Mouse (Mus musculus) limb, embryonic 15.5 days (tissue): ENCODE data around the gene Spa17. TPM values are rescaled to one million over a fixed set of nuclear protein-coding genes. Genes with fewer than 3 reads are reported as not detected.

ENCODE experiments used
- ATAC-seq: fragments of 200-750 bp; cut with Nextera tagmentation; 2 replicates; pipeline ENCODE4 v1.8.0; 2017; ENCODE audit warnings: low read depth, moderate TSS enrichment; ENCODE audit not compliant: insufficient number of reproducible peaks, low FRiP score, low TSS enrichment
- H3K27ac ChIP-seq: fragments of 300-500 bp; sonication (generic); 2 replicates; pipeline ENCODE4 v1.5.1; 2015; ENCODE audit warnings: moderate library complexity, mild to moderate bottlenecking, inconsistent platforms
- H3K27me3 ChIP-seq: fragments of 300-500 bp; sonication (generic); 2 replicates; pipeline ENCODE4 v1.6.1; 2015; ENCODE audit warnings: inconsistent platforms
- H3K36me3 ChIP-seq: fragments of 300-500 bp; sonication (generic); 2 replicates; pipeline ENCODE4 v1.6.1; 2015; ENCODE audit warnings: inconsistent platforms
- H3K4me1 ChIP-seq: fragments of 300-500 bp; sonication (generic); 2 replicates; pipeline ENCODE4 v1.6.1; 2015; ENCODE audit warnings: inconsistent platforms
- H3K4me2 ChIP-seq: fragments of 300-500 bp; sonication (generic); 2 replicates; pipeline ENCODE4 v1.6.1; 2015; ENCODE audit warnings: mild to moderate bottlenecking, inconsistent platforms
- H3K4me3 ChIP-seq: fragments of 300-500 bp; sonication (generic); 2 replicates; pipeline ENCODE4 v1.5.1; 2015; ENCODE audit warnings: mild to moderate bottlenecking, inconsistent platforms
- H3K9ac ChIP-seq: fragments of 300-500 bp; sonication (generic); 2 replicates; pipeline ENCODE4 v1.6.1; 2015; ENCODE audit warnings: inconsistent platforms
- H3K9me3 ChIP-seq: fragments of 300-500 bp; sonication (generic); 2 replicates; pipeline ENCODE4 v1.6.1; 2016; ENCODE audit warnings: inconsistent platforms
- WGBS: fragments of 180-500 bp; shearing (Covaris S2); methylation state at CpG from one replicate; pipeline ENCODE4 v1.1.7; 2015; 5-methylcytosine and 5-hydroxymethylcytosine counted together
- polyA plus RNA-seq: library from polyadenylated mRNA; unstranded; fragments of >200 nt; fragmentation: Nextera tagmentation; extraction: Ambion mirVana; gene quantifications from 2 replicates; pipeline ENCODE4 v1.2.1, GENCODE M21; 2015

Gene Spa17
- 5.1 and 5.5 TPM in 2 replicates for polyA plus RNA-seq

DNA sequence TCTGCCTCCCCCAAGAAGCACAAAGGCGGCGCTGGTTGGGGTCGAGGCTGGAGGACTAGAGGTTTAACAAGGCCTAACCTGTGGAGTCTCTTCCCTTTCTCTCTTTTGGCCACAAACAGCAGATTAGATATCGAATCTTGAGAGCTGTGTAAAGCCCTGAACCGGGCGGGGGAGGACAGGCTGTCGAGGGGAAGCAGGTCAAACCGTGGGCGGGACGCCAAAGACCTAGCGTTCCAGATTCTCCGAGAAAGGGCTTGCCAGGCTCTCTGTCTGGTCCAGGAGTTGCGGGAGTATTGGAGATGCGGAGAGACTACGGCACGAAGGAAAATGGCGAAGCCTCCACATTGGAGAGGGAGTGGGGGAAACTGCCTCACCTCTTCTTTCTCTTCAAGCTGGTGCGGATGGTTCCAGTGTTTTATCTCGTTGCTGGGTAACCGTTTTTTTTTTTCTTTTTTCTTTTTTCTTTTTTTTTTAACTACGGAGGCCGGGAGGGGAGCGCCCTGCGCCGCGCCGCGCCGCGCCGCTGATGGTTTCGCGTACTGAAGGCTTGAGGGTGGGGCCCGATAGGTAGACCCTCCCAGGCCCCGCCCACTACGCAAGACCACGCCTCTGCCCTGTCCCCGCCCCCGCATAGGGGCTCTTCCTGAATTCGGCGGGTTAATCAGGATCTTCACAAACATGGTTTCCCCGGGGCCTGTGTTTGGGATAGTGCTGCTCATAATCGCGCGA is at the start of gene Spa17:
Spa17 (minus strand) TSS at position 541 of the 729 bp plus-strand sequence.
- H3K36me3 ChIP-seq = no peaks in the 10 kb centered on the region
- H3K9ac ChIP-seq = peak within 1 kb of the TSS; percentile 60
- under 1% methylated on average over 45 of the region's 45 CpGs for WGBS
- ATAC-seq = peak; percentile 96
- peak within 1 kb of the TSS; percentile 65; the same call in 1 of the 2 replicates for H3K27ac ChIP-seq
- H3K4me3 ChIP-seq = peak within 1 kb of the TSS; percentile 64
- H3K27me3 ChIP-seq = 0 out of 2 replicates have a peak, but pooled peaks cover 4% of the 10 kb centered on the region
- H3K9me3 ChIP-seq = no peaks in the 10 kb centered on the region
- H3K4me1 ChIP-seq = peaks cover 8% of the 10 kb centered on the region; the same call in 1 of the 2 replicates
- peak within 1 kb of the TSS; percentile 67 for H3K4me2 ChIP-seq

DNA sequence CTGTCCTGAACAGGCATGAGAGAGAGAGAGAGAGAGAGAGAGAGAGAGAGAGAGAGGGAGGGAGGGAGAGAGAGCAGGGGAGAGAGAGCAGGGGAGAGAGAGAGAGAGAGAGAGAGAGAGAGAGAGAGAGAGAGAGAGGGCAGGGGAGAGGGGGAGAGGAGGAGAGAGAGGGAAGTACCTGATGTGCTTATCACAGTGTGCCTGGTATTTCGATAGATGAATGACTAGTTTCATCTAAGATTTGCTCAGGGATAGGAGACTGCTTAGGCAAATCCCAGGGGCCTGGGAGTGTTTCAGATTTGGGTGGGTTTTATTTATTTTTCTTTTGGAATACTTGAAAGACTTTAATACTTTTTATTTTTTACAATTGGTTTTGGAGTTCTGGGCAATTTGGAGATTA is 49.7 kb upstream of the Spa17 start:
- Histone ChIP-seq H3K36me3 (no peaks in the 10 kb centered on the region), H3K27me3 (no peaks in the 10 kb centered on the region), H3K4me2 (no peak overlapping the region), H3K9me3 (no peaks in the 10 kb centered on the region), H3K4me1 (no peaks in the 10 kb centered on the region), H3K27ac (no peak overlapping the region), H3K9ac (no peak overlapping the region), H3K4me3 (no peak overlapping the region)
- 77% methylated on average over 1 of the region's 1 CpGs for WGBS
- no peak for ATAC-seq

DNA sequence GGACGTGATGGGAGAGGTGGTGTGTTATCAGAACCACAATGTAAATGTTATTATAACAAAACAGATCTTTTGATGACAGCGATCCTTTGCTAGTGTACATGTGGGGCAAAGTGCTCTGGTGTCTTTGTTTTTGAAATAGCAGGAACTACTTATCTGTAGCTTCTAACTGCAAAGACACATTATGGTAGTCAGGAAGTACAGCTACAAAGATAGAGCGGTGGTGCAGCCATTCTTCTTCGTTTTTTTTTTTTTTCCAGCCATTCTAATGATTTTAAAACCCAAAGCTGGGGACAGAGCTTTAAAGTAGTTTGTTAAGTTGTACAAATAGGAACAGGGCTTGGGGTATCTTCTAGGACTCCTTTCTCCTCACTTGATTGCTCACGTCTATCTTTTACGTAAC is 45.9 kb upstream of the Spa17 start:
- ATAC-seq = no peak
- Histone ChIP-seq H3K9ac (no peak overlapping the region), H3K4me1 (peaks cover 6% of the 10 kb centered on the region; the same call in 1 of the 2 replicates), H3K4me3 (no peak overlapping the region), H3K9me3 (no peaks in the 10 kb centered on the region), H3K4me2 (no peak overlapping the region), H3K36me3 (peaks cover under 1% of the 10 kb centered on the region), H3K27me3 (no peaks in the 10 kb centered on the region), H3K27ac (no peak overlapping the region)
- WGBS = 83% methylated on average over 6 of the region's 6 CpGs

DNA sequence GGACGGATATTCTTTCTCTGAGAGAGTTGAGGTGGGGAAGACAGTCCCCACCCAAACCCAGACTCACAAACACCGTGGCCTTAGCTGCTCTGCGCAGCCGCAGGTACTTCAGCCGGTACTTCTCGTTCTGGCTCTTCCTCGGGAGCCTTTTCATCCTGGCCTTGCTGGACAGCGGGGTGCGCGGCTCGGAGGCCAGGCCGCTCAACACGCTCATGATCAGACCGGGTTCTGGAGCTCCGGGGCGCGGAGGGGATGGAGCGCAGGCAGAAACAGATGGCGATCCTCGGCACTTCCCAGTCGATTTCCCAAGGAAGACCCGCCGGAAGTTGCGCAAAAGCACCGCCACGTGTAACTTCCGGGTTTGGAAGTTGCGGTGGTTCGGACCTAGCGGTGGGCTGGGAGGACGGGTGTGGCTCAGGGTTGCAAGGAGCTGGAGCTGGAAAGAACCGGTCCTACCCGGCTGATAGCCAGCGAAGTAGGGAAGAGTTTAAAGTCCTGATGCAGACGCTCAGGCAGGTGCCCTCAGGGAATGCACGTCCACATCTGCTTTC is 43.5 kb upstream of the Spa17 start, which contains the start of gene Tbrg1:
Tbrg1 (minus strand) TSS at position 382 of the 551 bp plus-strand sequence.
- Histone ChIP-seq H3K27ac (peak within 1 kb of the TSS; percentile 97), H3K4me1 (peaks cover 6% of the 10 kb centered on the region; the same call in 1 of the 2 replicates), H3K36me3 (peaks cover 24% of the 10 kb centered on the region), H3K4me2 (peak within 1 kb of the TSS; percentile 61), H3K9me3 (no peaks in the 10 kb centered on the region), H3K9ac (peak within 1 kb of the TSS; percentile 87), H3K27me3 (no peaks in the 10 kb centered on the region), H3K4me3 (peak within 1 kb of the TSS; percentile 77)
- under 1% methylated on average over 36 of the region's 36 CpGs for WGBS
- ATAC-seq = peak; percentile 89

DNA sequence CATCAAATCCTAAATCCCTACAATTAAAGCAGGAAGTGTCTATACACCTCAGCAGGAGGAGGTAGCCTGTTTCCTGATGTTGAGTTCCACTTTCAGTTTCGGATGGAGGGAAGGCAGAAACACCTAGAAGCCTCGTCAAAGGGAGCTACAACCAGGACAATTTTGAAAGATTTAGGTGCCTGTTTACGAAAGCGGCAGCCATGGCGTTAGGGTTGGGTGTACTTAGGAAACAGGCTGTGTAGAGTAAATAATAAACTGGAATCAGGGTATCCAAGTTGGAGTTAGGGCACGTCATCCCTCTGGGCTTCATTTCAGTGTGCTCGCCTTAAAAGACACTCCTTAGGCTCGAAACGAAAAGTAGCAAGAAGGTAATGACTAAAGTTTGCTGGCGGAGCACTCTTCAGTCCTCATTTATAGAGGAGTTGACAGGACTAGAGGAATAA is 42.9 kb upstream of the Spa17 start:
- H3K9me3 ChIP-seq = no peaks in the 10 kb centered on the region
- no peaks in the 10 kb centered on the region for H3K27me3 ChIP-seq
- WGBS = under 1% methylated on average over 10 of the region's 10 CpGs
- H3K4me2 ChIP-seq = peak overlapping the region; percentile 61
- H3K9ac ChIP-seq = peak overlapping the region; percentile 87
- H3K4me3 ChIP-seq = peak overlapping the region; percentile 77
- H3K4me1 ChIP-seq = peaks cover 6% of the 10 kb centered on the region; the same call in 1 of the 2 replicates
- no peak for ATAC-seq
- H3K36me3 ChIP-seq = peaks cover 27% of the 10 kb centered on the region
- H3K27ac ChIP-seq = peak overlapping the region; percentile 97

DNA sequence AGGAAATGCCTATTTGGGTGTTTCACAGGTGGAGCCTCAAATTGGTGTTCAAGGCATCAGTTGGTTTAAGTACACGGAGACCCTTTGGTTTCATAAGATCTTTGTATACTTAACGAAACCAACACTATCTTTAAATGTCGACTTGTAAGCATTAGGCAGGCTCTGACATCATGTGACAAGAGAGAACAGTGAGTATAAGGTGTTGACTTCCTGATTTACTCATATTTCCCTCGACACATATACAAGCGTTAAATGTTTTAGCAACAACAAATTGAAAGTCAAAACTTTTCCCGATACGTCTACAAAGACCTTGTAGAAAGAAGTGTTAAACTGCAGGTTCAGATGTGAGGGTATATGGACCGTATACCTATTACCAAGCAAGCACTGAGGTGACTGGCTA is 42.4 kb upstream of the Spa17 start:
- H3K4me3 ChIP-seq = peak overlapping the region; percentile 77
- peak overlapping the region; percentile 87; the same call in 1 of the 2 replicates for H3K9ac ChIP-seq
- peaks cover 32% of the 10 kb centered on the region for H3K36me3 ChIP-seq
- peaks cover 6% of the 10 kb centered on the region; the same call in 1 of the 2 replicates for H3K4me1 ChIP-seq
- H3K4me2 ChIP-seq = peak overlapping the region; percentile 61
- WGBS = 51% methylated on average over 8 of the region's 8 CpGs
- no peaks in the 10 kb centered on the region for H3K27me3 ChIP-seq
- no peaks in the 10 kb centered on the region for H3K9me3 ChIP-seq
- H3K27ac ChIP-seq = 0 out of 2 replicates have a peak overlapping the region, but pooled peaks have one; percentile 97
- ATAC-seq = no peak

DNA sequence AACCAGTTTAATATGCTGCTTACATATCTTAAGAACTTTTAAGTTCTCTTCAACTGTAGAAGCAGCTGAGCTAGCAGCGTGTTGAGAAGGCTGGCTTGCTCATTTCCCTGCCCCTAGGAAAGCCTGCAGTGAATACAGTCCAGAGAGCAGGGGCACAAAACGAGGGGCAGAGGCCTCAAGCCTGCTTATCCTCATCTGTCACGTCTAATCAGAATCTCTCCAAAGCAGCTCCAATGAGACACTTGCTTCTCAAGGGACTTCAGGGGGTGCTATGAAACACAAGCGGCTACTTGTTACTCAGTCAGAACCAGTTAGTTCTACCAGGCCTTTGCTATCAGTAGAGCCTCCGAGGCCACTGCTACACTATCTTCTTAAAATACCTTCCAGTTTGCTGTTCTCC is 40.3 kb upstream of the Spa17 start:
- Histone ChIP-seq H3K4me2 (no peak overlapping the region), H3K4me3 (no peak overlapping the region), H3K27me3 (no peaks in the 10 kb centered on the region), H3K27ac (no peak overlapping the region), H3K9me3 (no peaks in the 10 kb centered on the region), H3K9ac (no peak overlapping the region), H3K36me3 (peaks cover 53% of the 10 kb centered on the region), H3K4me1 (peaks cover 6% of the 10 kb centered on the region; the same call in 1 of the 2 replicates)
- ATAC-seq = no peak
- 84% methylated on average over 5 of the region's 5 CpGs for WGBS

DNA sequence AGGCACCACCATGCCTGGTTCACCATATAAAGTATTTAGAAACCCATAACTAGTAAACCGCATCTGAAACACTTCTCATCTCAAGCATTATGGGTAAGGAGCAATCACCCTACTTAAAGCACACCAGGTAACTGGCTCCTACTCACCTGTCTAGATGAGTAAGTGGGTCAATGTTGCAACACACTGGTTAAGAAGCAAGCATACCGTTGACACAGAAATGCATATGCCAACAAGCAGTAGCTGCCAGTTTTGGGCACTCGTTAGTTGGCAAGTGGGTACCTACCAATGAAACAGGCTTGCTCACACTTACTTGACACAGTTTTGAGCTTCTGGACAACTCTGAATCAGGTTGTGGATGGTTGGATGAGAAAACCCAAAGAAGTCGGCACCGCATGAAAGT is 37.1 kb upstream of the Spa17 start:
- no peak for ATAC-seq
- no peaks in the 10 kb centered on the region for H3K27me3 ChIP-seq
- 92% methylated on average over 5 of the region's 5 CpGs for WGBS
- peaks cover 73% of the 10 kb centered on the region for H3K36me3 ChIP-seq
- no peaks in the 10 kb centered on the region for H3K9me3 ChIP-seq
- H3K27ac ChIP-seq = no peak overlapping the region
- no peak overlapping the region for H3K9ac ChIP-seq
- H3K4me2 ChIP-seq = no peak overlapping the region
- peaks cover 2% of the 10 kb centered on the region; the same call in 1 of the 2 replicates for H3K4me1 ChIP-seq
- no peak overlapping the region for H3K4me3 ChIP-seq

DNA sequence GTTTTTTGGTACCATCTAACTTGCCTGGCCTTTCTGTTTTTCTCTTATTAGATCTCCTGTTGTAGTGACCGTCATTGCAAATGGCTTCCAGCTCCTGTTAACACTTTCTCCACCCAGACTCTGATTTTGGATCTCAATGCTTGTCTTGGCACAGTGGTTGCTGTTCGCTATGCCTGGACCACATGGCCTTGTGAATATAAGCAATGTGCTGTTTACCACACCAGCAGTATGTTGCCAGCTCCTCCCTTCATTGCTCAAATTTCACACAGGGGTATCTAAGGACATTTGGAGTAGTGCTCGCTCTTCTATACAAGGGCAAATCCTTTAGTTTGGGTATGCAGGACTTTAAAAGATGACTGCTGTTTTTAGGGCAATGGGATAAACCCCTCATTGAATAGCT is 32.7 kb upstream of the Spa17 start:
- Histone ChIP-seq H3K27me3 (no peaks in the 10 kb centered on the region), H3K9ac (no peak overlapping the region), H3K4me3 (no peak overlapping the region), H3K36me3 (peaks cover 43% of the 10 kb centered on the region), H3K4me1 (no peaks in the 10 kb centered on the region), H3K27ac (no peak overlapping the region), H3K4me2 (no peak overlapping the region), H3K9me3 (no peaks in the 10 kb centered on the region)
- no peak for ATAC-seq
- 68% methylated on average over 3 of the region's 3 CpGs for WGBS

DNA sequence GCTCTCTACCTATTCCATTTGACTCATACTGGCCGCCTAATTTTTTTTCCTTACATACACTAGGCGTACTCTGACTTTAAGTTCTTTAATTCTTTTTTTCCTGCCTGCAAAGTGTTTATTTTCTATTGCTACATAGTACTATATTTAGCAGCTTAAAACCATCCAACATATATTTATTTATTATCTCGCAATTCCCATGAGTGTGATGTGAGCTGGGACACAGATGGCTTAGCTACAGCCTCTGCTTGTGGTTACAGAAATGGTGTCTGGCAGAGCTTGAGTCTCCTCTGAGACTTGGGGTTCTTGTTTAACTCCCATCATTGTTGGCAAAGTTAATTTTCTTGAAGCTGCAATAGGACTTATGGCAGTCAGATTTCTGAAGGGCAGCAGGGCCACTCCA is 25.2 kb upstream of the Spa17 start:
- Histone ChIP-seq H3K9ac (no peak overlapping the region), H3K4me1 (no peaks in the 10 kb centered on the region), H3K4me2 (no peak overlapping the region), H3K4me3 (no peak overlapping the region), H3K27ac (no peak overlapping the region), H3K27me3 (no peaks in the 10 kb centered on the region), H3K36me3 (no peaks in the 10 kb centered on the region), H3K9me3 (no peaks in the 10 kb centered on the region)
- ATAC-seq = no peak
- WGBS = 74% methylated on average over 3 of the region's 3 CpGs

DNA sequence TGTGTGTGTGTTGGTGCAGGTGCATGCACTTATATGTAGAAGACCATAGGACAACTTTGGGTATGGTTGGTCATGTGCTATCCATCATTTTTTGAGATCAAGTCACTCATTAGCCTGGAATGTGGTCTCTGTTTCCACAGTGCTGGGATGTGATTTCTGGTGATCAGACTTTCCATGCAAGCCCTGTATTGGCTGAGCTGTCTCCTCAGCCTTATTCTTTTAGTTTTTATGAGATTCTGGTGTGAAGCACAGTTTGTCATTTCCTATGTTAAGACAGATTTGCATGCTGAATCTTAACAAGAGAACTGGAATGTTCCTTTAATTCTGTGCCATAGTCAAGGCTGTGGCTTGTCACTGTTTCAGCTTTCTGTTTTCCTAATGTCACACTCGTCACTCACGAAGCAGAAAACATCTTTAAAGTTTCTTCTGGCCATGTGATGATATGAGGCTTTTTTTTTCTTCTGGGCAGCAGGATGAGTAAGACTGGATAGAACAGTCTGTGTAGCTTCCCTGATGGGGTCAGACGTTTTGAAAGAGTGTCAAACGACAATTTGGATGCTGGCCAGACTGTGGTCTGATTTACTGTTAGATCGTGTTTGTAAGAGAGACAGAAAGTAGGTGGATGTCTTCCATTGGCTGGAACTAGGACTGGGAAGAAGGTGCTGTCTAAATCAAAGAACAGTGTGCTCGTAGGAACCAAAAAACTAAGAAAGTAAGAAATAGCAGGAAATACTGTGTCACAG is 23.4 kb upstream of the Spa17 start:
- Histone ChIP-seq H3K4me2 (no peak overlapping the region), H3K36me3 (no peaks in the 10 kb centered on the region), H3K9ac (no peak overlapping the region), H3K4me1 (no peaks in the 10 kb centered on the region), H3K9me3 (no peaks in the 10 kb centered on the region), H3K27me3 (no peaks in the 10 kb centered on the region), H3K27ac (no peak overlapping the region), H3K4me3 (no peak overlapping the region)
- ATAC-seq = no peak
- 40% methylated on average over 6 of the region's 6 CpGs for WGBS
